Mouse (Mus musculus): Measurements from ENCODE around the gene Phf21a.

The Phf21a gene

GRCm38 (mm10) chr2:92182981-92183501 is 90.1 kb downstream of the Phf21a start:
- peak; percentile 81 to 88 for DNase-seq

GRCm38 (mm10) chr2:92183613-92184076 is 90.7 kb downstream of the Phf21a start:
- peak; percentile 95 to 98 for DNase-seq

GRCm38 (mm10) chr2:92184077-92184921 is 91.4 kb downstream of the Phf21a start:
- peak; percentile 68 to 77 for DNase-seq

- DNase-seq = peak; percentile 62 to 68
Measured at GRCm38 (mm10) chr2:92185062-92185765, 92.3 kb downstream of the Phf21a start.

GRCm38 (mm10) chr2:92185766-92186450 is 93.0 kb downstream of the Phf21a start:
- DNase-seq = no peak

- DNase-seq = no peak
Measured at GRCm38 (mm10) chr2:92187061-92187460, 94.1 kb downstream of the Phf21a start.

GRCm38 (mm10) chr2:92188744-92189143 is 95.8 kb downstream of the Phf21a start:
- no peak for DNase-seq

- no peak for DNase-seq
Measured at GRCm38 (mm10) chr2:92190960-92191359, 98.0 kb downstream of the Phf21a start.

GRCm38 (mm10) chr2:92191826-92192581 is 99.1 kb downstream of the Phf21a start:
- DNase-seq = peak in 1 of 2 experiments; percentile 42

- no peak for DNase-seq
Measured at GRCm38 (mm10) chr2:92198126-92198525, 105.2 kb downstream of the Phf21a start.

GRCm38 (mm10) chr2:92198747-92199146 is 105.8 kb downstream of the Phf21a start:
- no peak for DNase-seq

- no peak for DNase-seq
Measured at GRCm38 (mm10) chr2:92199562-92200286, 106.8 kb downstream of the Phf21a start.

- DNase-seq = no peak
Measured at GRCm38 (mm10) chr2:92202319-92203040, 109.6 kb downstream of the Phf21a start.

- no peak for DNase-seq
Measured at GRCm38 (mm10) chr2:92205010-92205639, 112.2 kb downstream of the Phf21a start.

- no peak for DNase-seq
Measured at GRCm38 (mm10) chr2:92210409-92210808, 117.5 kb downstream of the Phf21a start.

- no peak for DNase-seq
Measured at GRCm38 (mm10) chr2:92221431-92221830, 128.5 kb downstream of the Phf21a start.

GRCm38 (mm10) chr2:92225592-92225991 is 132.7 kb downstream of the Phf21a start:
- no peak for DNase-seq

GRCm38 (mm10) chr2:92229973-92230372 is 137.1 kb downstream of the Phf21a start:
- no peak for DNase-seq

GRCm38 (mm10) chr2:92231706-92232105 is 138.8 kb downstream of the Phf21a start:
- no peak for DNase-seq

GRCm38 (mm10) chr2:92234768-92235332 is 141.9 kb downstream of the Phf21a start:
- DNase-seq = no peak

Measured in lung, postnatal 4 days (tissue).